Mouse (Mus musculus) lung, postnatal 0 days (tissue): Measurements from ENCODE around the gene Samd1.

Experiments used
- CTCF ChIP-seq: IDR thresholded peaks from 2 replicates; pipeline ENCODE4 v1.5.1; 2016; ENCODE audit warnings: antibody characterized with exemption, mild to moderate bottlenecking
- EP300 ChIP-seq: IDR thresholded peaks from 2 replicates; pipeline ENCODE4 v1.6.1; 2016; ENCODE audit warnings: antibody characterized with exemption, mild to moderate bottlenecking, control low read depth

GRCm38 (mm10) chr8:83980845-83981244 lies 16.6 kb upstream of the Samd1 start:
- TF ChIP-seq CTCF (peak; percentile 20), EP300 (no peak)
